ENCODE assay signal across 18 mouse cellular contexts in the genomic region with DNA sequence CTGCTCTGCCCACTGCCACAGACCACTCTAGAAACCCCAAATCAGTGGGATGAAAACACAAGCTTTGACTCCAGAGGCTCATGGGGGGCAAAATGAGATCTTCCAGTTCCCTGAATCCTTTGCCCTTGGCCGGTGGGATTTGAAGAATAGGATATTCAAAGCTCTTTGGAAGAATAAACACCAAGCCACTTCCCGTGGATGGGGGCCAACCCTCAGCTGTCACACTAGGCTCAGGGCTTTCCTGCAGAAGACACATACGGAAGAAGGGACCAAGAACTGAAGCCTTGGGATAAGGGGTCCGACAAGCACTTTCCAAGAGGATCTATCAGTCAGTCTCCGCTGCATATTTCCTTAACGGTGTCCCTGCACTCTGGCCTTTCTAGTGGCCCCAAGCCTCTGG. TPM values are rescaled to one million over a fixed set of nuclear protein-coding genes. Genes with fewer than 3 reads are reported as not detected.
DNase-seq lines count a peak whose midpoint lies in the region; ATAC-seq lines count a peak whose summit lies in the region.
"Had no signal": no experiment of that assay in that cellular context is flagged by ENCODE, and none has a peak within 500 bp of the region (broad histone marks: within the 10 kb centered on the region; RNA-seq: fewer than 3 reads in every experiment).

No protein-coding gene starts in this region.

- no peak overlapping the region for H3K9ac ChIP-seq in embryonic facial prominence, embryonic 13.5 days
- H3K9ac ChIP-seq in heart, embryonic 16.5 days (ENCODE audit: low read length) = no peak overlapping the region
- no peak overlapping the region for H3K9ac ChIP-seq in lung, embryonic 16.5 days (ENCODE audit: low read length)
- no peak overlapping the region for H3K9ac ChIP-seq in forebrain, embryonic 15.5 days (replicated peaks)
- H3K9ac ChIP-seq in midbrain, embryonic 11.5 days (ENCODE audit: low read length) = no peak overlapping the region
- H3K9ac ChIP-seq: embryonic facial prominence, embryonic 12.5 days; limb, embryonic 13.5 days; liver, embryonic 15.5 days had no signal

- H3K36me3 ChIP-seq in embryonic facial prominence, embryonic 13.5 days = no peaks in the 10 kb centered on the region
- no peaks in the 10 kb centered on the region for H3K36me3 ChIP-seq in embryonic facial prominence, embryonic 10.5 days (replicated peaks)
- no peaks in the 10 kb centered on the region for H3K36me3 ChIP-seq in heart, embryonic 16.5 days (ENCODE audit: control insufficient read depth, insufficient read depth)
- H3K36me3 ChIP-seq in lung, embryonic 16.5 days (ENCODE audit: control insufficient read depth, insufficient read depth, low read length) = no peaks in the 10 kb centered on the region
- H3K36me3 ChIP-seq in forebrain, embryonic 15.5 days = no peaks in the 10 kb centered on the region
- H3K36me3 ChIP-seq in midbrain, embryonic 11.5 days (ENCODE audit: control insufficient read depth, insufficient read depth, low read length) = no peaks in the 10 kb centered on the region
- H3K36me3 ChIP-seq: embryonic facial prominence, embryonic 12.5 days; G1E; limb, embryonic 13.5 days; liver, embryonic 15.5 days had no signal

- H3K4me2 ChIP-seq in embryonic facial prominence, embryonic 13.5 days = no peak overlapping the region
- no peak overlapping the region for H3K4me2 ChIP-seq in heart, embryonic 16.5 days (ENCODE audit: low read depth, low read length)
- 0 out of 2 replicates have a peak overlapping the region, but pooled peaks have one; percentile 2 for H3K4me2 ChIP-seq in lung, embryonic 16.5 days (ENCODE audit: low read depth, low read length)
- H3K4me2 ChIP-seq in forebrain, embryonic 15.5 days (replicated peaks) = no peak overlapping the region
- no peak overlapping the region for H3K4me2 ChIP-seq in midbrain, embryonic 11.5 days
- H3K4me2 ChIP-seq: embryonic facial prominence, embryonic 12.5 days; limb, embryonic 13.5 days; liver, embryonic 15.5 days had no signal

- H3K4me3 ChIP-seq in embryonic facial prominence, embryonic 13.5 days = no peak overlapping the region
- no peak overlapping the region for H3K4me3 ChIP-seq in embryonic facial prominence, embryonic 10.5 days
- no peak overlapping the region for H3K4me3 ChIP-seq in heart, embryonic 16.5 days (ENCODE audit: low read length)
- H3K4me3 ChIP-seq in lung, embryonic 16.5 days (ENCODE audit: low read length) = no peak overlapping the region
- H3K4me3 ChIP-seq in forebrain, embryonic 15.5 days = no peak overlapping the region
- H3K4me3 ChIP-seq in midbrain, embryonic 11.5 days (ENCODE audit: low read depth, low read length) = no peak overlapping the region
- H3K4me3 ChIP-seq: embryonic facial prominence, embryonic 12.5 days; limb, embryonic 13.5 days; liver, embryonic 15.5 days had no signal

- no peaks in the 10 kb centered on the region for H3K9me3 ChIP-seq in embryonic facial prominence, embryonic 13.5 days
- no peaks in the 10 kb centered on the region for H3K9me3 ChIP-seq in embryonic facial prominence, embryonic 10.5 days
- no peaks in the 10 kb centered on the region for H3K9me3 ChIP-seq in heart, embryonic 16.5 days (replicated peaks; ENCODE audit: control insufficient read depth, low read length)
- H3K9me3 ChIP-seq in lung, embryonic 16.5 days (ENCODE audit: control insufficient read depth, low read length) = no peaks in the 10 kb centered on the region
- no peaks in the 10 kb centered on the region for H3K9me3 ChIP-seq in forebrain, embryonic 15.5 days
- no peaks in the 10 kb centered on the region for H3K9me3 ChIP-seq in midbrain, embryonic 11.5 days (ENCODE audit: control insufficient read depth, low read length)
- H3K9me3 ChIP-seq: embryonic facial prominence, embryonic 12.5 days; G1E; limb, embryonic 13.5 days; liver, embryonic 15.5 days had no signal

- WGBS in embryonic facial prominence, embryonic 13.5 days = 84% methylated on average over 6 of the region's 6 CpGs
- WGBS in embryonic facial prominence, embryonic 10.5 days = 86% methylated on average over 6 of the region's 6 CpGs
- 57% methylated on average over 6 of the region's 6 CpGs for WGBS in heart, embryonic 16.5 days
- WGBS in lung, embryonic 16.5 days = 23% methylated on average over 6 of the region's 6 CpGs
- 72% methylated on average over 6 of the region's 6 CpGs for WGBS in forebrain, embryonic 15.5 days
- 86% methylated on average over 6 of the region's 6 CpGs for WGBS in midbrain, embryonic 11.5 days

- ATAC-seq in embryonic facial prominence, embryonic 13.5 days (ENCODE audit: insufficient number of reproducible peaks, insufficient read depth, low FRiP score, low TSS enrichment, low read depth) = no peak
- ATAC-seq in heart, embryonic 16.5 days (replicated peaks; ENCODE audit: extremely low read depth, insufficient read depth, low FRiP score) = no peak
- ATAC-seq in lung, embryonic 16.5 days (ENCODE audit: low read depth) = no peak
- ATAC-seq in forebrain, embryonic 15.5 days (replicated peaks) = no peak
- no peak for ATAC-seq in midbrain, embryonic 11.5 days (ENCODE audit: low FRiP score)
- ATAC-seq: CD4-positive, CD25-positive, alpha-beta regulatory T cell, adult 4 months had no signal

- peaks cover 18% of the 10 kb centered on the region for H3K27me3 ChIP-seq in embryonic facial prominence, embryonic 13.5 days
- 0 out of 2 replicates have a peak, but pooled peaks cover 4% of the 10 kb centered on the region for H3K27me3 ChIP-seq in embryonic facial prominence, embryonic 10.5 days (replicated peaks; ENCODE audit: low read depth, poor library complexity, severe bottlenecking)
- H3K27me3 ChIP-seq in heart, embryonic 16.5 days (ENCODE audit: control insufficient read depth, insufficient read depth, low read length) = no peaks in the 10 kb centered on the region
- no peaks in the 10 kb centered on the region for H3K27me3 ChIP-seq in lung, embryonic 16.5 days (ENCODE audit: control insufficient read depth, insufficient read depth, low read depth, low read length)
- H3K27me3 ChIP-seq in forebrain, embryonic 15.5 days = no peaks in the 10 kb centered on the region
- H3K27me3 ChIP-seq in midbrain, embryonic 11.5 days (ENCODE audit: control insufficient read depth, insufficient read depth, low read length) = no peaks in the 10 kb centered on the region
- H3K27me3 ChIP-seq: embryonic facial prominence, embryonic 12.5 days; liver, embryonic 15.5 days had no signal

- H3K27ac ChIP-seq in embryonic facial prominence, embryonic 13.5 days = peak overlapping the region; percentile 72; the same call in 1 of the 2 replicates
- no peak overlapping the region for H3K27ac ChIP-seq in embryonic facial prominence, embryonic 10.5 days (replicated peaks)
- H3K27ac ChIP-seq in heart, embryonic 16.5 days (ENCODE audit: low read length) = peak overlapping the region; percentile 92
- peak overlapping the region; percentile 73 for H3K27ac ChIP-seq in lung, embryonic 16.5 days (ENCODE audit: low read length)
- no peak overlapping the region for H3K27ac ChIP-seq in forebrain, embryonic 15.5 days (replicated peaks)
- no peak overlapping the region for H3K27ac ChIP-seq in midbrain, embryonic 11.5 days (ENCODE audit: low read depth, low read length)
- H3K27ac ChIP-seq: embryonic facial prominence, embryonic 12.5 days; liver, embryonic 15.5 days had no signal

- DNase-seq in embryonic facial prominence, embryonic 10.5 days (ENCODE audit: low spot score) = no peak
- DNase-seq in heart, postnatal 14 days = no peak
- no peak for DNase-seq in lung, postnatal 25 days (ENCODE audit: low spot score)
- no peak for DNase-seq in midbrain, embryonic 11.5 days (ENCODE audit: low spot score, missing footprints)
- DNase-seq: adrenal gland, postnatal 36 days; cerebellum, adult 2 months; gastrocnemius, postnatal 14 days; right cerebral cortex, adult 18-20 months had no signal

- H3K4me1 ChIP-seq in embryonic facial prominence, embryonic 13.5 days = peaks cover 42% of the 10 kb centered on the region
- H3K4me1 ChIP-seq in embryonic facial prominence, embryonic 10.5 days = peaks cover 45% of the 10 kb centered on the region
- H3K4me1 ChIP-seq in heart, embryonic 16.5 days (ENCODE audit: control insufficient read depth, insufficient read depth, low read length) = peaks cover 52% of the 10 kb centered on the region
- H3K4me1 ChIP-seq in lung, embryonic 16.5 days (replicated peaks; ENCODE audit: control insufficient read depth, insufficient read depth, low read length) = peaks cover 37% of the 10 kb centered on the region
- H3K4me1 ChIP-seq in forebrain, embryonic 15.5 days = peaks cover 19% of the 10 kb centered on the region
- peaks cover 9% of the 10 kb centered on the region; the same call in 1 of the 2 replicates for H3K4me1 ChIP-seq in midbrain, embryonic 11.5 days (ENCODE audit: control insufficient read depth, insufficient read depth, low read length)

- intact Hi-C loops in heart, postnatal 14 days (cut with DNase I) = no loop called here

RNA-seq across cellular contexts. Expression of a gene that starts 48.0 kb away (rescaled TPM):
- 58.6 and 58.8 TPM in 2 replicates for polyA plus RNA-seq in embryonic facial prominence, embryonic 13.5 days (2015; fragmentation: Nextera tagmentation; extraction: Ambion mirVana)
- 30.8 and 33.5 TPM in 2 replicates for polyA plus RNA-seq in embryonic facial prominence, embryonic 10.5 days (2016; fragmentation: Nextera tagmentation; extraction: Ambion mirVana)
- 54.0 and 56.0 TPM in 2 replicates for polyA plus RNA-seq in heart, embryonic 16.5 days (2015; fragmentation: Nextera tagmentation; extraction: Ambion mirVana)
- 10 to 100 TPM; 25.6 to 27.9 TPM for total RNA-seq in heart, postnatal 14 days (2021)
- polyA plus RNA-seq in lung, embryonic 16.5 days (2015; fragmentation: Nextera tagmentation; extraction: Ambion mirVana) = 56.7 and 58.2 TPM in 2 replicates
- 13.9 and 17.5 TPM in 2 replicates for polyA plus RNA-seq in forebrain, embryonic 15.5 days (2015; fragmentation: Nextera tagmentation; extraction: Ambion mirVana)
- polyA plus RNA-seq in midbrain, embryonic 11.5 days (2014; fragmentation: Nextera tagmentation; extraction: Ambion mirVana) = 3.3 and 3.9 TPM in 2 replicates
- total RNA-seq: G1E; megakaryocyte-erythroid progenitor cell, adult 5-6 weeks had no signal
- polyA plus RNA-seq: CD4-positive, CD25-positive, alpha-beta regulatory T cell, adult 4 months; G1E had no signal

Comparison
In these comparisons a context has a peak if more than half of its experiments do, and no peak if none do; other contexts are left out.
1. H3K27ac ChIP-seq: peak in embryonic facial prominence, embryonic 13.5 days (single experiment), heart, embryonic 16.5 days (single experiment) and lung, embryonic 16.5 days (single experiment); none in embryonic facial prominence, embryonic 10.5 days (single experiment), forebrain, embryonic 15.5 days (single experiment) and midbrain, embryonic 11.5 days (single experiment).